Mouse (Mus musculus): Measurements from ENCODE around the gene Diaph3. TPM values are rescaled to one million over a fixed set of nuclear protein-coding genes. Genes with fewer than 3 reads are reported as not detected.
"Not testable (repeated sequence)": the region's sequence is repeated elsewhere in the genome, so short reads cannot be mapped to it uniquely, and the experiment has no call there.

Gene Diaph3
- total RNA-seq, 1 experiment from 2014 or later = 3.7 TPM

- no peak for ATAC-seq (replicated peaks; ENCODE audit: insufficient number of reproducible peaks, low FRiP score, low TSS enrichment, poor library complexity, severe bottlenecking)
These were observed 383.2 kb downstream of the Diaph3 start for GRCm38 (mm10) chr14:86757604-86758520.

DNA sequence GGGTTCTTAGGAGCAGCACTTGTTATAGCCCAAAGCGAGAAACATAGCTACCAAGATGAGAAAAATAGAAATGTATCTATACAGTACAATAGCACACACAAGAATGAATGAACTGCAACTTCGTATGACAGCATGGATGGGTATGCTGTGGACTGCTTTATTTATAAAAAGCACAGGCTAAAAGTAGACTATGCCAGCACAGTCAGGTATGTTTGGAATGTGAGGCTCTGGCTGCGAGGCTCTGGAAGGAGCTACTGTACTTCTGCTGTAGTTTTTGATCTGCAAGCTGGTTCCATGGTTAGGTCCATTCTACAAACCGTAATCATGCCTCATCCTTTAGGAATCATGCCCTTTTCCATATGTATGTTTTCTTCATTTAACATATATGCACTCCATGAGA, 383.9 kb downstream of the Diaph3 start:
- ATAC-seq (replicated peaks; ENCODE audit: insufficient number of reproducible peaks, low FRiP score, low TSS enrichment, poor library complexity, severe bottlenecking) = no peak

DNA sequence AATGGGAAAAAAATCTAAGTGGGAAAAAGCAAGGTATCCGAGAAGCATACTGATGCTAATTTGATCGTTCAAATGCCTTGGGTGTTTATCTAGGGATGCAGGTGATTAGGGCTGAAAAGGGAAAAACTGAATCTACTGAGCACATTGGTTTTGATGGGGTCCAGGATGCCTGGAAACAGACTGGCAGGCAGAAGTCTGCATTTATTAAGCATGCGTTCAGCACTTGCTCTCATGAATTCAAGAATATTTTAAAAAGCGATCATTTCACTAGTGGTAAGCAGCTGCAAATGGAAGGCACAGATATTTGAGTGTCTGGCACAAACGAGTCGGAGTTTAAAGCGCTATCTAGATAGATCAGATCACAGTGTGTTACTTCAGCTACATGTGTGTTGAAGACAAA, 390.7 kb downstream of the Diaph3 start:
- no peak for ATAC-seq (replicated peaks; ENCODE audit: insufficient number of reproducible peaks, low FRiP score, low TSS enrichment, poor library complexity, severe bottlenecking)

DNA sequence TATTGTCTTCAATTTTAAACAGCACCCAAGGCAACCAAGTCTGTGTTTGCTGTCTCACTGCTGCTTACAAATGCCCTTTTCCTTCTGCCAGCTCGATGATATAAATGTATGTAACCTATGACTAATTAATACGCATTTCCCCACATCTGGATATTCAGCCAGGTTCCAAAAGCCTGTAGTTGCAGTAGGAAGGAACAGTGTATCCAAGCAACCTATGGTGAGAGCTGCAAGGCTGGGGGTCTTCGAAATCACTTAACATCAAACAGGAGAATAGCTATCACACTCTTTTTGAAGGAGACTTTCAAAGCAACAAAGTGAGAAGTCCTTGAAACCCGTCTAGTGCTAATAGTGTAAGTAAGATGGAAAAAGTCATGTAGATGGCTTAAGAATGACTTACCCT, 391.6 kb downstream of the Diaph3 start:
- ATAC-seq (replicated peaks; ENCODE audit: insufficient number of reproducible peaks, low FRiP score, low TSS enrichment, poor library complexity, severe bottlenecking) = no peak

GRCm38 (mm10) chr14:86748876-86749275, 392.2 kb downstream of the Diaph3 start:
- ATAC-seq (replicated peaks; ENCODE audit: insufficient number of reproducible peaks, low FRiP score, low TSS enrichment, poor library complexity, severe bottlenecking) = no peak

DNA sequence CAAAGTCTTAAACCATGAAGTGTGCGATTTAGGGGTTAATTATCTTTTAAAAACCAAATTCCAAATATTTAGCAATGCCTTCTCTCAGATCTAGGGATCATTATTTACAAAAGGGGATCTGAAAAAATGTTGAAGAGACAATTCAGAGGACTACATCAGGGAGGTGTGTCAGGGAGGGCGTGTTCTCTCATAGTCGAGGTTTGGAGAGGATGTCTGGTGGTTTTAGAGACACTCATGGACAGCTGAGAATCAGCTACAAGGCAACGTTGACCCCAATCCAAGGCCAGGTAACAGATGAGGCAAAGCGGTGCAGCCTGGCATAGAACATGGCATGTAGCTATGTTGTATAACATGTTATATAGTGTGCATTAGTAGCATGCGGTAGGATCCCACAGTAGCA, 396.5 kb downstream of the Diaph3 start:
- ATAC-seq (replicated peaks; ENCODE audit: insufficient number of reproducible peaks, low FRiP score, low TSS enrichment, poor library complexity, severe bottlenecking) = no peak

GRCm38 (mm10) chr14:86741855-86742531, 399.0 kb downstream of the Diaph3 start:
- ATAC-seq (replicated peaks; ENCODE audit: insufficient number of reproducible peaks, low FRiP score, low TSS enrichment, poor library complexity, severe bottlenecking) = no peak

DNA sequence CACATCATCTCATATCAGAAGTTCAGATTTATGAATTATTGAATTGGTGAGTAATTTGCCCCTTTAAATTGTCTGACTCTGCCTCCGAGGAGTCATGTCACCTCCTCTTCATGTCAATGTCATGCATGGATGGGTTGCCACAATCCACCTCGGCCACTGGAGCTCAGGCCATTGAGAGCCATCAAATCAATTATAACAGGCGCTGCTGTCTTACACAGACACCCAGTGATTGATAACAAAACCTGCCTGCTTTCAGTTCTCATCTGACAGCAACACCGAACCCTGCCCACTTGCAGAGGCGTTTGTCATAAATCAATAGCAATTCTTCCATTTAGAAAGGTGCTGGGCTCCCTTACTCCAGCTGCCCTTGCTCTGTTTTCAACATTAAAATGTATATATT, 402.1 kb downstream of the Diaph3 start:
- no peak for ATAC-seq (replicated peaks; ENCODE audit: insufficient number of reproducible peaks, low FRiP score, low TSS enrichment, poor library complexity, severe bottlenecking)

- no peak for ATAC-seq (replicated peaks; ENCODE audit: insufficient number of reproducible peaks, low FRiP score, low TSS enrichment, poor library complexity, severe bottlenecking)
These were observed 404.4 kb downstream of the Diaph3 start for GRCm38 (mm10) chr14:86736646-86737045.

GRCm38 (mm10) chr14:86731300-86731699, 409.7 kb downstream of the Diaph3 start:
- ATAC-seq (replicated peaks; ENCODE audit: insufficient number of reproducible peaks, low FRiP score, low TSS enrichment, poor library complexity, severe bottlenecking) = no peak

- no peak for ATAC-seq (replicated peaks; ENCODE audit: insufficient number of reproducible peaks, low FRiP score, low TSS enrichment, poor library complexity, severe bottlenecking)
These were observed 411.4 kb downstream of the Diaph3 start for GRCm38 (mm10) chr14:86729617-86730098.

- no peak for ATAC-seq (replicated peaks; ENCODE audit: insufficient number of reproducible peaks, low FRiP score, low TSS enrichment, poor library complexity, severe bottlenecking)
These were observed 413.4 kb downstream of the Diaph3 start for GRCm38 (mm10) chr14:86727538-86728045.

DNA sequence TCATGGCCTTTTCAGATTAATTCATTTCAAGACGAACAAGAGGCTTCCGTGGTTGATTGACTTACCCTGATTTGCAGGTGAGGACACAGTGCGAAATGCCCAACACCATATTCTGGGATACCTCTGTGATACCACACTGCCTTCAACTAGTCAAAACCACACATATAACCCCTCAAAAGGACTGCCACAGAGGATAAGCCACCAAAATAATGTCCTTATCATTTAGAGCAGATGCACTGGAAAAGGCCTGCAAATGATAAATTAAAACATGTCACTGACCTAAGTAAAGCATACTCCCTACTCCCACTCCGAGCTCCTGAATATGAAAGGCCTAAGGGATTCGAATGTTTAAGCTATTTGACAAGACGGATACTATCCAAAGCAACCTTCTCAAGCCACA, 419.3 kb downstream of the Diaph3 start:
- no peak for ATAC-seq (replicated peaks; ENCODE audit: insufficient number of reproducible peaks, low FRiP score, low TSS enrichment, poor library complexity, severe bottlenecking)

DNA sequence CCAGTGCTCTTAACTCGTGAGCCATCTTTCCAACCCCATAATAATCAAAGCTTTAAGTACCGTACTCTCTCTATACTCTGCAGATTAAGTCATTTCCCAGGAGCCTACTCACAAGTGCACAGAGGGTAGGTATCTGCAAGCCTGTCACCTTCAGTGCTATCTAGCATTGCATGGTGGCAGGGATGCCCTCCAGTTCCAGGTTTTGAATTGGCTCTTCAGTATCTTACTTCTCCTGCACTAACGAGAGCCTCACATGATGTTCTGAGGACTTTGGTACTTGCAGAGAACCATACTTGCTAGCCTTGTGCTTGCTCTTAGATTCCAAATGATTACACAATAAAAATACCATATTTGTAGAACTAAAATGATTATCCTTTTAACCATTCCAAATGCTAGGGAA, 420.0 kb downstream of the Diaph3 start:
- no peak for ATAC-seq (replicated peaks; ENCODE audit: insufficient number of reproducible peaks, low FRiP score, low TSS enrichment, poor library complexity, severe bottlenecking)

DNA sequence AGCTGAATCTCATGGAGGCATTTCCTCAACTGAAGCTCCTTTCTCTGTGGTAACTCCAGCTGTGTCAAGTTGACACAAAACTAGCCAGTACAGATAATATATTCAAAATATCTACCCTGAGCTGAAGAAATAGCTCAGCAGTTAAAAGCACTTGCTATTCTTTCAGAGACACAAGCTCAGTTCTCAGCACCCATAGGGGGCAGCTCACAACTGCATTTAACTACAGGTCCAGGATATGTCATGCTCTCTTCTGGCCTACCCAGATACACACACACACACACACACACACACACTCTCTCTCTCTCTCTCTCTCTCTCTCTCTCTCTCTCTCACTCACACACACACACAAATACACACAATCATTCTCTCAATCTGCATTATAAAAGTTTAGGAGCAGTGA, 420.6 kb downstream of the Diaph3 start:
- not testable (repeated sequence) for ATAC-seq (replicated peaks; ENCODE audit: insufficient number of reproducible peaks, low FRiP score, low TSS enrichment, poor library complexity, severe bottlenecking)

GRCm38 (mm10) chr14:86714088-86714690, 426.8 kb downstream of the Diaph3 start:
- no peak for ATAC-seq (replicated peaks; ENCODE audit: insufficient number of reproducible peaks, low FRiP score, low TSS enrichment, poor library complexity, severe bottlenecking)

DNA sequence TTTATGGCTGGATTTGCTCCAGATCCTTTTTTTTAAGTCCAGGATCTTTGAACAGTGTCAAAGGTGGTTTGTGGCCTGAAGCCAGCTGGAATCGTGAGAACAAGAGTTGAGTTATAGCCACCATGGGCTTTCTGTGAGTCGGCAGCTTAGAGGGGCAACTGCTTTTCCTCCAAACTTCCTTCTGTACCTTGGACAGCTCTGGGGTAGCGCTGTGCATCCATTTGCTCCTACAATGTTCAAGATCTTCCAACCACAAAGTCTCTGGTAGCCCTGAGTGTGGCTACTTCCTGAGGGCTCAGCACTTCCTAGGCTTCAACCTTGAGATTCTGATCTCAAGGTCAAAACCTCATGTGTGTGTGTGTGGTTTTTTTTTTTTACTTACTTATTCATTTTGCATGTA, 437.0 kb downstream of the Diaph3 start:
- ATAC-seq (replicated peaks; ENCODE audit: insufficient number of reproducible peaks, low FRiP score, low TSS enrichment, poor library complexity, severe bottlenecking) = no peak

GRCm38 (mm10) chr14:86701145-86701544, 439.9 kb downstream of the Diaph3 start:
- no peak for ATAC-seq (replicated peaks; ENCODE audit: insufficient number of reproducible peaks, low FRiP score, low TSS enrichment, poor library complexity, severe bottlenecking)

DNA sequence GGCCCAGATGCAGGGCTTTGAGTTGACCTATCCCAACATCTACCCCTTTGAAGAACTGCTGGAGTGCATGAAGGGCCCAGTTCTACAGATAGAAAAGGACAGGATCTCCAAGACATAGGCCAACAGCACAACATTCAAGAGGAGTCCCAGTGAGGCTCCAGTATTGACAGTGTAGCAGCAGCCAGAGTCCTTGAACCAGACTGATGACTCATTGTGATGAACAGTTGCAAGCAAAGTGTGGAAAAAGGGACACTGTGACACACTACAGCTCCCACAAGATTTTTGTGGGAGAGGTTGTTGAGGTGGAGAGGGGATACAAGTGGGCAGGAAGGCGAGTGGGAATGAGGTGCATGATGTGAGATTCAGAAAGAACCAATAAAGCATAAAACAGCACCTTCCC, 443.1 kb downstream of the Diaph3 start:
- ATAC-seq (replicated peaks; ENCODE audit: insufficient number of reproducible peaks, low FRiP score, low TSS enrichment, poor library complexity, severe bottlenecking) = no peak

All from monocyte, adult 5-6 weeks (primary cell).